Mouse (Mus musculus) hindbrain, embryonic 11.5 days (tissue): ENCODE results near the gene Rcor2. TPM values are rescaled to one million over a fixed set of nuclear protein-coding genes. Genes with fewer than 3 reads are reported as not detected.

Source experiments
- ATAC-seq: fragments of 200-750 bp; cut with Nextera tagmentation; 2 replicates; pipeline ENCODE4 v1.8.0; 2017; ENCODE audit warnings: mild to moderate bottlenecking, moderate TSS enrichment, moderate library complexity; ENCODE audit not compliant: low FRiP score
- DNase-seq: peaks from one replicate; pipeline ENCODE4 v3.0.0-alpha.2; 2015; ENCODE audit warnings: low spot score
- H3K27ac ChIP-seq: fragments of 300-500 bp; sonication (generic); 2 replicates; pipeline ENCODE4 v1.5.1; 2014; ENCODE audit warnings: mild to moderate bottlenecking, low read depth, low read length
- H3K27me3 ChIP-seq: fragments of 300-500 bp; sonication (generic); 2 replicates; pipeline ENCODE4 v1.6.1; 2014; ENCODE audit warnings: mild to moderate bottlenecking, low read length, moderate library complexity, mixed read lengths; ENCODE audit not compliant: control insufficient read depth, insufficient read depth
- H3K36me3 ChIP-seq: fragments of 300-500 bp; sonication (generic); 2 replicates; pipeline ENCODE4 v1.6.1; 2014; ENCODE audit warnings: mild to moderate bottlenecking, low read length, moderate library complexity, mixed read lengths; ENCODE audit not compliant: control insufficient read depth, insufficient read depth
- H3K4me1 ChIP-seq: fragments of 300-500 bp; sonication (generic); replicated peaks from 2 replicates; pipeline ENCODE4 v1.6.1; 2014; ENCODE audit warnings: low read length, mixed read lengths; ENCODE audit not compliant: control insufficient read depth, insufficient read depth
- H3K4me2 ChIP-seq: fragments of 300-500 bp; sonication (generic); replicated peaks from 2 replicates; pipeline ENCODE4 v1.6.1; 2014; ENCODE audit warnings: mild to moderate bottlenecking, low read depth, low read length
- H3K4me3 ChIP-seq: fragments of 300-500 bp; sonication (generic); 2 replicates; pipeline ENCODE4 v1.5.1; 2014; ENCODE audit warnings: low read depth, low read length
- H3K9ac ChIP-seq: fragments of 300-500 bp; sonication (generic); 2 replicates; pipeline ENCODE4 v1.6.1; 2014; ENCODE audit warnings: low read depth, low read length
- H3K9me3 ChIP-seq: fragments of 300-500 bp; sonication (generic); 2 replicates; pipeline ENCODE4 v1.6.1; 2016; ENCODE audit warnings: low read length; ENCODE audit not compliant: control insufficient read depth
- WGBS: fragments of 180-500 bp; shearing (Covaris S2); extraction: QIAGEN DNeasy Blood & Tissue Kit; methylation state at CpG from one replicate; pipeline ENCODE4 v1.1.7; 2014; 5-methylcytosine and 5-hydroxymethylcytosine counted together
- polyA plus RNA-seq: library from polyadenylated mRNA; unstranded; fragments of >200 nt; fragmentation: Nextera tagmentation; extraction: Ambion mirVana; gene quantifications from 2 replicates; pipeline ENCODE4 v1.2.1, GENCODE M21; 2014

Rcor2 gene
- polyA plus RNA-seq, 1 experiment from 2014 or later: 28.1 TPM

DNA sequence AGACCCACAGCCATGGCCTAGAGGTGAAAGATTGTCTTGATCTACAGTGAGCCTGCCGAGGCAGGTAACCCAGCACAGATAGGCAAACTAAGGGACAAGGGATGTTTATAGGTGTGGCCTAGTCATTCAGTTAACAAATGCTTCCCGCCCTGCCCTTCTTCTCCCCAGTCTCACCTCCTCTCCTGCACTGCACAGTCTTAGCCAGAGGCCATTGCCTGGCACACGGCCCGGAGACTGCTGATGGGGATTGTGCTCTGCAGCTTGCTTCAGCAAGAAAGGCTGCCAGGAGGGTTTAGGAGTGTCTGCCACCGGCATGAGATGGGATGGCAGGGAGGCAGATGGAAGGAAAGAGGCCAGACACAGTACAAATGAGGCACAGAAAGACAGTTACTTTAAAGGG, 9.2 kb upstream of the Rcor2 start:
- H3K4me1 ChIP-seq: no peaks in the 10 kb centered on the region
- H3K9me3 ChIP-seq: no peaks in the 10 kb centered on the region
- H3K36me3 ChIP-seq: no peaks in the 10 kb centered on the region
- 87% methylated on average over 5 of the region's 5 CpGs for WGBS
- H3K27me3 ChIP-seq: no peaks in the 10 kb centered on the region
- DNase-seq: no peak
- no peak overlapping the region for H3K4me3 ChIP-seq
- ATAC-seq: no peak
- no peak overlapping the region for H3K9ac ChIP-seq
- no peak overlapping the region for H3K4me2 ChIP-seq
- H3K27ac ChIP-seq: no peak overlapping the region

DNA sequence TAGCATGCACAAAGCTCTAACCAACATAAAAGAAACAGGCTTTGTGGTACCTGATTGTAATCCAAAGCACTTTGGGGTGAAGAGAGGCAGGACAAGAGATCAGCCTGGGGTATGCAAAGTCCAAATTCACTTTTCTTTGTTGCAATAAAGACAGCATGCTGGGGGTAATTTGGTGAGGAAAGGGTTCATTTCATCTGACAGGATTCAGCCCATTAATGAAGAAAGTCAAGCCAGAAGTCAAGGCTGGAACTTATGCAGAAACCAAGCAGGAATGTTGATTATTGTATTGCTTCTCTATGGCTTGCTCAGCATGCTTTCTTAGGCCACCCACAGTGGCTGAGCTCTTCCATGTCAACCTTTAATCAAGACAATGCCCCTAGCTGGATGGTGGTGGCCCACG, 5.6 kb upstream of the Rcor2 start:
- Histone ChIP-seq H3K9ac (no peak overlapping the region), H3K4me2 (no peak overlapping the region), H3K9me3 (no peaks in the 10 kb centered on the region), H3K4me1 (peaks cover 19% of the 10 kb centered on the region), H3K27ac (no peak overlapping the region), H3K4me3 (no peak overlapping the region), H3K36me3 (no peaks in the 10 kb centered on the region), H3K27me3 (no peaks in the 10 kb centered on the region)
- WGBS: 84% methylated on average over 1 of the region's 1 CpGs
- DNase-seq (no peak), ATAC-seq (no peak)

DNA sequence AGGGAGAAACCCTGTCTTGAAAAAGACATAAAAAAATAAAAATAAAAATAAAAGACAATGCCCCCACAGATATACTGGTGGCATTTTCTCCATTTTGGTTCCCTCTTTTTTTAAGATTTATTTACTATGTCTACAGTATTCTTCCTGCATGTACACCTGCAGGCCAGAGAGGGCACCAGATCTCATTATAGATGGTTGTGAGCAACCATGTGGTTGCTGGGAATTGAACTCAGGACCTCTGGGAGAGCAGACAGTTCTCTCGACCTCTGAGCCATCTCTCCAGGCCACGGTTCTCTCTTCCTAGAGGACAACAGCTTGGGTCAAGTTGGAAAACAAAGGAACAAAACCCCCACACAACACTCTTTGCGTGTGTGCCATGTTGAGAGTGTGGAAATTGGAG, 5.2 kb upstream of the Rcor2 start:
- no peaks in the 10 kb centered on the region for H3K9me3 ChIP-seq
- H3K4me1 ChIP-seq: peaks cover 24% of the 10 kb centered on the region
- no peak overlapping the region for H3K4me2 ChIP-seq
- ATAC-seq: no peak
- WGBS: 86% methylated on average over 3 of the region's 3 CpGs
- H3K4me3 ChIP-seq: no peak overlapping the region
- H3K36me3 ChIP-seq: no peaks in the 10 kb centered on the region
- no peaks in the 10 kb centered on the region for H3K27me3 ChIP-seq
- H3K27ac ChIP-seq: no peak overlapping the region
- no peak for DNase-seq
- H3K9ac ChIP-seq: no peak overlapping the region

DNA sequence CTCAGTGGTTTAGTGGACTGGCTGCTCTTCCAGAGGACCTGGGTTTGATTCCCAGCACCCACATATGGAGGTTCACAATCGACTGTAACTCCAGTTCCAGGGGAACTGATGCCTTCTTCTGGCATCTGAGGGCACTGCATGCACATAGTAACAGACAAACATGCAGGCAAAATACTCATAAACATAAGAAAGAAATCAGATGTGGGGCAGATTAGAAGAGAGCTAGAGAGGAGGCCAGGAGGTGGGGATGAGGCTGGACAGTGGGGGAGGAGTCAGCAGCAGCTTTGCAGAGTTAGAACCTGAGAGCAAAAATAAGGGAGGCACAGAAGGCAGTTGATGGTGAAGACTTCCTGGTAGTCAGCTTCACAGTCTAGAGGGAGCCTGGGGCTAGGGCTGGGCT, 4.5 kb upstream of the Rcor2 start:
- H3K36me3 ChIP-seq: no peaks in the 10 kb centered on the region

DNA sequence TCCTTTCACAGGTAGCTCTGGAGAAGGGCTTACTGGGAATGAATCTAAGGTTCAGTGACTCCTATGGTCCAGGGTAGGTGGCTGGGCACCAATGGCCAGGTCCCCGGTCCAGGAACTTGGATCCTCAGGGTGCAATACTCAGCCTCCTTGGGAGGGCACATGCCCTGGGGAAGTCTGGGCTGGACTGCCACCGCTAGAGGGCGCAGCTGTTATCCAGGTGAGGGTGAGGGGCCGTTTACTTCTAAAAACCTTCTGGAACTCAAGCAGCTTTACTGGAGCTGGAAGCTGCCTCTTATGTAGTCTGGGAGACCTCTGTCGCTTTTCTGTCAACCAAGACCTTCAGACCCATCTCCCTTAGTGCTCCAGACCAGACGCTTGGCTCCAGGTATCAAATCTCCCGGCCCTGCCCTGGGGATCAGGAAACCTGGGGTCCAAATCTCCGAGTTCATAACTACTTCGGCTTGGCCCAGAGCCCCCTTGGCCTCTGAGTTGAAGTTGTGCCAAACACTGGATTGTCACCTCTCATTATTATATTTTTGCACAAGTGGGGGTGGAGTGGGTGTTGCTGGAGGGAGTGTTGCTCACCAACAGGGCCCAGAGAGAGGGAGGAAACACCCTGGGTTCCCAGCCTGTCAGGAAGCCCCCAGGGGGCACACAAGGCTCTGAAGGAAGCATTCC, 2.9 kb upstream of the Rcor2 start:
- Histone ChIP-seq H3K4me2 (peak overlapping the region; percentile 26), H3K9me3 (no peaks in the 10 kb centered on the region), H3K4me1 (peaks cover 30% of the 10 kb centered on the region), H3K36me3 (no peaks in the 10 kb centered on the region), H3K9ac (peak overlapping the region; percentile 99), H3K27ac (peak overlapping the region; percentile 100), H3K4me3 (no peak overlapping the region), H3K27me3 (no peaks in the 10 kb centered on the region)
- WGBS: 13% methylated on average over 9 of the region's 9 CpGs
- no peak for ATAC-seq
- peak; percentile 87 for DNase-seq

More for the DNA sequence above, 4.5 kb upstream of the Rcor2 start:
- Histone ChIP-seq H3K4me1 (peaks cover 27% of the 10 kb centered on the region), H3K4me3 (no peak overlapping the region), H3K27ac (no peak overlapping the region), H3K9me3 (no peaks in the 10 kb centered on the region), H3K9ac (no peak overlapping the region), H3K27me3 (no peaks in the 10 kb centered on the region), H3K4me2 (no peak overlapping the region)
- WGBS: 87% methylated on average over 1 of the region's 1 CpGs
- DNase-seq (no peak), ATAC-seq (no peak)

DNA sequence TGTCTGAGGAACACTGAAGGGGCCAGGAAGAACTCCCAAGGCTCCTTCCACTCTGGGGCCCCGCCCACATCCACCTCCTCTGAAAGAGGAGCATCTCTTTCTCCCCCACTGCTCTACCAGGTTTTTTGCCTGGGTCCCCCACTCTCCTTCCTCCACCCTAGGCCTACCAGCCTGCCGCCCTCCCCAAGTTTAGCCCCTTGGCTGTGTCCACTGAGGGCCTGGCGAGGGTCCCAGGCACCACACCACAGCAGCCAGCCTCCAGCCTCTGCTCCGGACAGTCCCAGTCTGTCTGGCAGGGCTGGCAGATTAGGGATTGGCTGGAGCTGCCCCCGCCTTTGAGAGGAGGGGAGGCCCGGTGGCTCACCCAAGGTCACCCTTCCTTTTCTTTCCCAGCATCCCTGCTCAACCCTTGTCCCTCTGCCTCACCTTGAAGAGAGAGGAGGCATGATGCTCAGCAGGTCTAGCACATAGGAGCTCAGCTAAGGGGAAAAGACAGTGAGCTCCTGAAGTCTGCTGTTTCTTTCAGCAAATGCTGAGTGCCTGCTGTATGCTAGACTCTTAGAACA, 2.3 kb upstream of the Rcor2 start:
- no peaks in the 10 kb centered on the region for H3K27me3 ChIP-seq
- no peak overlapping the region for H3K4me3 ChIP-seq
- ATAC-seq: no peak
- H3K4me1 ChIP-seq: peaks cover 32% of the 10 kb centered on the region
- peak overlapping the region; percentile 99 for H3K9ac ChIP-seq
- H3K27ac ChIP-seq: peak overlapping the region; percentile 100
- DNase-seq: peak; percentile 57
- 7% methylated on average over 6 of the region's 6 CpGs for WGBS
- peak overlapping the region; percentile 26 for H3K4me2 ChIP-seq
- H3K36me3 ChIP-seq: no peaks in the 10 kb centered on the region
- no peaks in the 10 kb centered on the region for H3K9me3 ChIP-seq

DNA sequence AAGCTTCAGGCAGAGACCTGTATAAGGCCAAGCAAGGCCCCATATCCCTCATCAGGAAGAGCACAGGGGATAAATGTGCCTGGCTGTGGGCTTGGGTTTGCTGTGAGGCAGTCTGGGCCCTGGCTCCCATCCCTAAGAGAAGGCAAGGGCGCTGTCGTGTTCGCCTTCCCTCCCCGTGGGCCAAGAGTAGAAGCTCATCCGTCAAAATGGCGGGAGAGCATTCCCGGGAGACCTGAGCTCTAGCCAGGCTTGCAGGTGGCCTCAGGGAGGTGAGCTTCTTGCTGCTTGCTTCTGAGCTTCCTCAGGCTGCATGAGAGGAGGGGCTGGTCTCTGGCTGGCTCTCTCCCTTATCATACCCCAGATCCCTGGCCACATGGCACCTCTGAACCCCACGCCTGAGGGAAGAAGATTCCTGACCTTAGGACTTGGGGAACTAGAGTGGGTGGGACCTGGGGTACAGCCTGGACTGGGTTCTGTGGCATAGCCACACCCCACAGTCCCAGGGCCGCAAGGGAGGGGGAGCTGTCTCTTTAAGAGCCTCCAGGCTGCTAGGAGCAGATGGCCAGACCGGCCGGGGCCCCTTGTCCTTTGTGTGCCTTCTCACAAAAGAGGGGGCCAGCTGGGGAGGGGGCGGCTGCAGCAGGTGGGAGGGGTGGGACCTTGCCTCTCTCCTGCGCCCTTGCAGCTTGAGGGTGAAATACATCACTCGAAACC, 1.5 kb upstream of the Rcor2 start:
- H3K4me1 ChIP-seq: peaks cover 36% of the 10 kb centered on the region
- no peaks in the 10 kb centered on the region for H3K36me3 ChIP-seq
- WGBS: 8% methylated on average over 13 of the region's 14 CpGs
- H3K4me2 ChIP-seq: peak overlapping the region; percentile 85
- DNase-seq (peak; percentile 81), ATAC-seq (peak; percentile 53)
- H3K27me3 ChIP-seq: no peaks in the 10 kb centered on the region
- H3K4me3 ChIP-seq: no peak overlapping the region
- H3K9ac ChIP-seq: peak overlapping the region; percentile 99
- H3K27ac ChIP-seq: peak overlapping the region; percentile 100
- H3K9me3 ChIP-seq: no peaks in the 10 kb centered on the region

DNA sequence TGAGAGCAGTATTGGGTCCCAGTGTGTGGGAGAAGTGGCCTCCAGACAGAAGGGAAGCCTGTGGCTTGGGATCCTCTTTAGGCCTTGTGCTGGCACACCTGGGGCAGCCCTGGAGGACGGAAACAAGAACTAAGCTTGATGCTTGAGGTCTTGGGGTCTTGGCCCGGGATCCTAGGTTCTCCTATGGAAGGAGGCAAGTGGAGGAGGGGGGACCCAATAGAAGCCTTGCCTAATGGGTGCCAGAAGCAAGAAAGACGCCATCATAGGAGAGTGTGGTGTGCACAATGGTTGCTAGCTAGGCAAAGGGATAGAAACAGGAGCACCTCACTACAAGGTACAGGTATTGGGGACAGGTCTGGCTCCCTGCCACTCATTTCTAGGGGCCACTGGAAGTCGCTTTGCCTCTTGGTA, 699 bp upstream of the Rcor2 start:
- H3K9me3 ChIP-seq: no peaks in the 10 kb centered on the region
- ATAC-seq: no peak
- peaks cover 38% of the 10 kb centered on the region for H3K4me1 ChIP-seq
- H3K4me3 ChIP-seq: no peak overlapping the region
- H3K4me2 ChIP-seq: peak overlapping the region; percentile 85
- peak overlapping the region; percentile 100 for H3K27ac ChIP-seq
- H3K36me3 ChIP-seq: peaks cover 5% of the 10 kb centered on the region; the same call in 1 of the 2 replicates
- H3K9ac ChIP-seq: peak overlapping the region; percentile 99
- H3K27me3 ChIP-seq: no peaks in the 10 kb centered on the region
- peak; percentile 58 for DNase-seq
- 28% methylated on average over 4 of the region's 4 CpGs for WGBS
